Mouse (Mus musculus): ENCODE data around the gene Thap12.
A peak's percentile ranks its signal among the peaks of the same experiment; 100 is the strongest.

Gene Thap12

DNA sequence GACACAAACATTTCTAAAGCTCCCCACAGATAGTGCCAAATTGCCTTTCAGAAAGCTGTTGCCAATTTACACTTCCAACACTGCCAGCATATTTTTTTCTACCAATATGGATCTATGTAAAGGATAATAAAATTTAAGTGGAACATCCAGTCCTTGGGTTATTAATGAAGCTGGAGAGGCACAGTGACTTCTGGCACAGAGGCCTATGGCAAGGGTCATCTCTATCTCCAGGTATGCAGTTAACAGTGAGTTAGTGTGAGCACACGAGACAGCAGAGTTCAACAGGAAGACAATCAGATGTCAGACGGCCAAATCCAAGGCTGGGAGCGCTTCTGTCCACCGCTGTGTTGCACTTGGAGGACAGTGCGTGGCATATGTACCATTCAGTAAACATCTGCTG is 4.9 kb upstream of the Thap12 start:
- DNase-seq (ENCODE audit: low spot score): no peak

- no peak for DNase-seq (ENCODE audit: low spot score)
These were observed 4.3 kb upstream of the Thap12 start for GRCm38 (mm10) chr7:98698590-98698989.

DNA sequence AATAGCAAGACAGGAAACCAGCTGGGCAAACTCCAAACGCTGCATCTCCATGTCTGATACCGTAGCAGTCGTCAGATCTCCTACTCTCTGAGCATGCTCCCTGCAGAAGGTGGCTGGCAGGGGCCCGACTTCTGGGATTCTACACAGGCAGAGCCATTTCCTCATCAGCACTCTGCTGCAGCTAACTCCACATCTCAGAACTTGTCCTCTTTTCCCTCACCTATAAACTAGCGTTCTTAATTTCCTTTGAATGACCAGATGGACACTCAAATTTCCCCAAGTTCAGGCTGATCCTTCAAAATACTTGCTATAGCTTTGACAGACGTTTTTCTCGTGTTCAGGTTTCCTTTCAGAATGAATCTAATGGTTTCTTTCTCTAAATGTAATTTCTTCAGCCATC is 1.1 kb upstream of the Thap12 start:
- no peak for DNase-seq (ENCODE audit: low spot score)

GRCm38 (mm10) chr7:98703365-98703881 is 520 bp downstream of the Thap12 start:
- peak; percentile 22 for DNase-seq (ENCODE audit: low spot score)

DNA sequence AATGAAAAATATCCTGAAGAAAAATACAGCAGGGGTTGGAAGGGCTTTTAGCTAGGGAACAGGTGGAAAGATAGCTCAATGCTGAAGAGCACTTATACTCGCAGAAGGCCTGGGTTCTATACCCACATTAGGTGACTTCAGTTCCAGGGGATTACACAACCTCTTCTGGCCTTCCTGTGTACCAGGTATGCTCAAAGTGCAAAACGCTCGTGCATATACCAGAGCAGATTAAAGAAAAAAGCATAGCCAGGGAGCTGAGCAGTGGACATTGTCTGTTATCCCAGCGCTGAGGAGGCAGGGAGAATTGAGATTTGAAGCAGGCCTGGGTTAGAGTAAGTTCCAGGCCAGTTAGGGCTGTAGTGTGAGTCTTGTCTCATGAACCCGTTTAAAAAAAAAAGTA is 1.4 kb downstream of the Thap12 start:
- no peak for DNase-seq (ENCODE audit: low spot score)

DNA sequence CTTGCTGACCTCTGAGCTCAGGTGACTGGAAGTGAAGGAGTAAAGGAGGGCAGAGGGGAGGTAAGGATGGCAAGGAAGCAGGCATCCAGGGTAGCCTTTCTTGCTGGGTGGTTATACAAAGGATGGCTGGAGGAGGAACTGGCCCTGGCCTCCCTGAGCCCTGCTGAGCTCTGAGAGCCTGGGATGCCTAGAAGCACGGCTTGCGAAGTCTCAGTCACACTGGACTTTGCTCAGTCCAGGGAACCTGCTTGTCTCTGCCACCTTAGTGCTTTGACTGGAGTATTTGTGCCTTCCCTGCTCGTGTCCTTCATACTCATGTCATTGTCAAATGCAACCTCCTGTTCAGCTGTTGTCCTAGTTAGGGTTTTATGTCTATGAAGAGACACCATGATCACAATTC is 10.8 kb downstream of the Thap12 start:
- DNase-seq (ENCODE audit: low spot score): no peak

GRCm38 (mm10) chr7:98717438-98717837 is 14.5 kb downstream of the Thap12 start:
- DNase-seq (ENCODE audit: low spot score): no peak

GRCm38 (mm10) chr7:98719761-98720160 is 16.9 kb downstream of the Thap12 start:
- DNase-seq (ENCODE audit: low spot score): no peak

- no peak for DNase-seq (ENCODE audit: low spot score)
These were observed 17.8 kb downstream of the Thap12 start for GRCm38 (mm10) chr7:98720731-98721130.

DNA sequence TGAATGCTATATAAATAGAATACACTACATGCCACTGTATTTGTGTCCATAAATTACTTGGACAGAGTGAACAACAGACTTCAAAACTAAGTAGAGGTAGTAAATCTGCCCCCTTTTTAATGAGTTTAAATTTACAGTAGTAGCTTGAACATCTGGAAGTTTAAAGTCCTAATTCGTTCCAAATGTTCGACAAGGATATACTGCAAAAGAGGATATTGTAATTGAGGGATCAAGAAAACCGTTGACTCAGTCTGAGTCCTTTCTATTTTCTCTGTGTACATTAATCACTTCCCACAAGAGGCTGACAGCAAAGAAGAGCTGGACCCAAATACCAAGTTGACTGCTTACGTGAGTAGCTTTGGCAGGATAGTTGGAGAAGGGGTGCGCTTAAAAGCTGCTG is 18.3 kb downstream of the Thap12 start:
- no peak for DNase-seq (ENCODE audit: low spot score)

- DNase-seq (ENCODE audit: low spot score): no peak
These were observed 18.7 kb downstream of the Thap12 start for GRCm38 (mm10) chr7:98721623-98722022.

GRCm38 (mm10) chr7:98725686-98726195 is 22.8 kb downstream of the Thap12 start:
- no peak for DNase-seq (ENCODE audit: low spot score)

DNA sequence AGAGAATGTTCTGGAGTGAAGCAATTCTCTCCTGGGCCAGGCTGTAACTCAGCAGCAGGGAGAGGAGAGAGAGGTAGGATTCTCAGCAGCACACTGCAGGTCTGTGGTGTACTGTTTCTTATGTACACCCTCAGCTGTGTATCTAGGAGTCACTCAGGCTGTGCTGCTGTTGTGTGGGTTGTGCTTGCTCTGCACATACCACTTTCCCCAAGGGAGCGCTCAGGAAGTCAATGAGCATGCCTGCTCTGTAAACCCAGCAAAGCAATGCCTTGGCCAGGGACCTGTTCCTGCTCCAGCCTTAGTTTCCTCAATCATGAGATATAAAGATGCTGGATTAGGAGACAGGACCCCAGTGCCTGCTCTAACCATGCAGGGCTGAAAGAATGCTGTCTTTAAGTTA is 25.1 kb downstream of the Thap12 start:
- no peak for DNase-seq (ENCODE audit: low spot score)

- DNase-seq (ENCODE audit: low spot score): no peak
These were observed 25.6 kb downstream of the Thap12 start for GRCm38 (mm10) chr7:98728499-98728898.

DNA sequence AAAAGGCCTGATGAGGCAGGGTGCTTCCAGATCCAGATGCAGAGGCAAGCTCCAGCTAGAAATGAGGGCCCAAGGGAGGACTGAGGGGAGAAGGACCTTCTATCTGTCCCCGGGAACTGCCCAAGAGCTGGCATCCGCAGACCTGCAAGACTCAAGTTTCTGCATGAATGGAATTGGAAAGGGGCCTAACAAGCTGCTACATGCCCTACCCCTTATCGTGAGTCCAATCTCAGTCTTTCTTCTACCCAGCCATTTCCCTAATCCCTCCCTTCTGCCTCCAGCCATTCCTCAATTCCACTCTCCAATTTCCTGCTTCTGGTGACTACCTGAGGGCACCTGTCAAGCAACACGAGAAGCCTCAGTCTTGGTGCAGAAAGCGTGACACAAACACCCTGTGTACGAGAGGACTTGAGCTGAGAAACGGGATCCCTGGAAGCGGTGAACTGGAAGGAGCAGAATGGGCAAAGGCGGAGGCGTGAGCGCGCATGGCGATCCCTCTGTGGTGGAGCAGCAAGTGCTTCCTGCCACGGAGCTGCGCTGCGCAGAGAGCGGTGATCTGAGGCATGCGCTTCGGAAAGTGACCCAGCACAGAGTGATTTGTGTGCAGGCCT is 26.9 kb downstream of the Thap12 start:
- DNase-seq (ENCODE audit: low spot score): no peak

GRCm38 (mm10) chr7:98733958-98734357 is 31.1 kb downstream of the Thap12 start:
- no peak for DNase-seq (ENCODE audit: low spot score)

GRCm38 (mm10) chr7:98734876-98735275 is 32.0 kb downstream of the Thap12 start:
- no peak for DNase-seq (ENCODE audit: low spot score)

- no peak for DNase-seq (ENCODE audit: low spot score)
These were observed 34.1 kb downstream of the Thap12 start for GRCm38 (mm10) chr7:98736780-98737550.

DNA sequence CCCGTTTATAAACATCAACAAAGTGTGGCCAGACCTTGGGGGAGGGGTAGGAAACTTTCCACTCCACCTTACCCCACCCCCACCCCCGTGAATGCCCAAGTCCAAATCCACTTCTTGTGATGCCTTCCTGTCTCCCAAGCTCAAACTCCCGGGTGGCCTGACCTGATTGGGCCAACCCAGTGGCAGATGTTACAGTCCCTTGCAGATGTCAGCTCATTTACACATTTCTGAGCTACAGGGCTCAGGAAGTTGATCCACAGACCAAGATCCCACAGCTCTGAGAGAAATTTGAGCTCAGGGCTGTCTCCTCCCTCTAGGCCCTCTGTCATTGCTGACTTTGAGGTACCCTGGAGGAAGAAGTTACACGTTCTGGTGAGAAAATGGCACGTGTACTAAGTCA is 37.5 kb downstream of the Thap12 start:
- DNase-seq (ENCODE audit: low spot score): no peak

DNA sequence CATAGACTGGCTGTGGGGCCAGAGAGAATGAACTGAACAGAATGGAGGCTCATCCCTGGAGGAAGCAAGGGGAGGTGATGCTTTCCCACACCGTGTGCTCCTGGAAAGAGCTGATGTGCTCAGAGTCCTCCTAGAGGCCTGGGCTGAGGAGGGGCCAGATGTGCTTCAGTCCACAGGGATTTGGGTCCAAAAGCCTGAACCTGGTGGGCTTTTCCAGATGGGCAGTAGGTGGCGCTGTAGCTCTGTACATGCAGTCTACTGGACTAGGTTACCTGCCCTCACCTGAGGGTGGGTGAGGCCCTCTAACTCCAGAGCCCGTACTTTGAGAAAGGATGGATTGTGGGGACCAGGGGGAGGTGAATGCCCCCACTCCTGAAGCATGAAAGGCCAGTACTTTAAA is 40.4 kb downstream of the Thap12 start:
- DNase-seq (ENCODE audit: low spot score): peak; percentile 72

DNA sequence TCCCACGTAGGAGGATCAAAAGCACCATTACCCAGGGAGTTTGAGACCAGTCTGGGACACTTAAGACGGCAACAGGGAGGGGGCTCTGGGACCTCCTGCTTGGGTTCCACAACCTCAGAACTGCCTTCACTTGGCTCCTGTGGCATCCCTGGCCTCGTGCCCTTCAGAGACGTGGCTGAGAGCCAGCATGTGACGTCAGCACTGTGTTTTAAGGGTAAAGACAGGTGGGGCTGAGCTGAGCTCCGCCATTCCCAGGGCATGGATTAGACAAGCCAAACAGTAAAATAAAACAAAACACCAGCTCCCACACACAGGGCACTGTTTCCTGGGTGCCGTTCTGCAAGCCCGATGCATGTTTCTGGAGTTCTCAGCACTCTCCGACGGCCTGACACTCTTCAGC is 47.5 kb downstream of the Thap12 start:
- DNase-seq (ENCODE audit: low spot score): no peak

DNA sequence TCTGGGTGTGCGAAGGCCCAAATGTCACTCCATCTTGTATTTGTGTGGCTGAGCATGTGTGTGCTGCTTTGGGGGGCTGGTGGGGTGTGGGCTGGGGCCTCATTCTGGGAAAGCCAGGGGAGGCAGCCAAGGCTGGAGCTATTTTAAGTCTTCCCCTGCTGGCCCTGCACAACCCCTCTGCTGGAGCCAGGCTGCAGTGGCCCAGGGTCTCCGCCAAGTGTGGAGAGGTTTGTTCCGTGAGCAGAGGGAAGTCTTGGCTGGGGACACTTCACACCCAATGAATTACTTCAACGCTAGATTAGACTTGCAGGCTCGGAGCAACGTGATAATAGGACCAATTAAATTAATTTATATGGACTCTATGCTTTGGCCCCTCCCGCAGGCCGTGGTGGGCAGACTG is 49.8 kb downstream of the Thap12 start:
- no peak for DNase-seq (ENCODE audit: low spot score)

- no peak for DNase-seq (ENCODE audit: low spot score)
These were observed 53.1 kb downstream of the Thap12 start for GRCm38 (mm10) chr7:98756050-98756449.
